7 mouse cellular contexts compared by ENCODE assay signal in the genomic region with DNA sequence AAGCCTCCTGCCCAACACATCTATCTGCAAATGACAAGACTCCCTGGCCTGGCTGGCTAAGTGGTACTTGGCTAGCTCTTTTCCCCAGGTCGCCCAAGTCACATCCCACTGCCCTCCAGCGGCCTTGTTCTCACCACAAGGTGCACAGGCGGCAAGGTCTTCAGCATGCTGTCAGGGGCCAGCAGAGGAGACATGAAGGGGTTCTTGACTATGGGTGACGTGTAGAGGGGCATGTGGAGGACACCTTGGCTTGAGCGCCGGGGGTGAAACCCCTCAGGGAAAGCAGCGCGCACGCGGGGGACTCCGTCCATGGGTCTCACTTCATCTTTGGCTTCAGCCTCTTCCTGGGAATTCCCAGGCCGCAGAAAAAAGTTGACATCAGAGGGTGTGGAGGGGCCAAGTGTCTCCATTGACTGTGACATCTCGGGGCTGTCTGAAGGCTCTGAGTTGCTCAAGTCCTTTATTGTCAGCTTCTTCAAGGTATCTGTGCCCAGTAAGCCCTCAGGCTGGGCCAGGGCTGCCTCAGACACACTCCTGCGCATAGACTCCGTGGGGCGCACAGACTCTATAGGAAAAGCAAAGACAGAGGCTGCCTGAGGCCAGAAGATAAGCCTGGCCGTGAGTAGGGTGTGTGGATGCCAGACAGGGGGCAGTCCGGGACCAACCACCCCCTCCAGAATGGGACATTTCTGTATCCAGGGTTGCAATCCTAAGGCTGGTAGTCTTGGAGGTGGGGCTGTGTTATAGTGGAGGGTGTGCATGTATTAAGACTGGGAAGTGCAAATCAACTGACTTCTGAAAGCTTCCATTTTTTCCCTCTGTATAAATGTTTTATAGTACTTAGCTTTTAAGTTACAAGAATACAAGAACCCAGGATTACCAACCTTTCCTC. TPM values are rescaled to one million over a fixed set of nuclear protein-coding genes. Genes with fewer than 3 reads are reported as not detected.
DNase-seq lines count a peak whose midpoint lies in the region; ATAC-seq lines count a peak whose summit lies in the region.

No protein-coding gene starts in this region.

- no peak overlapping the region for H3K9ac ChIP-seq in hindbrain, embryonic 11.5 days (ENCODE audit: low read depth, low read length)
- H3K9ac ChIP-seq in liver, embryonic 15.5 days: no peak overlapping the region

- H3K4me2 ChIP-seq in hindbrain, embryonic 11.5 days (replicated peaks; ENCODE audit: low read depth, low read length): 0 out of 2 replicates have a peak overlapping the region, but pooled peaks have one; percentile 78
- peak overlapping the region; percentile 82 for H3K4me2 ChIP-seq in liver, embryonic 15.5 days

- H3K4me1 ChIP-seq in hindbrain, embryonic 11.5 days (replicated peaks; ENCODE audit: control insufficient read depth, insufficient read depth, low read length): no peaks in the 10 kb centered on the region; the same call in 1 of the 2 replicates
- H3K4me1 ChIP-seq in liver, embryonic 15.5 days (replicated peaks): peaks cover 42% of the 10 kb centered on the region

- H3K36me3 ChIP-seq in hindbrain, embryonic 11.5 days (ENCODE audit: control insufficient read depth, insufficient read depth, low read length): no peaks in the 10 kb centered on the region
- peaks cover 20% of the 10 kb centered on the region; the same call in 1 of the 2 replicates for H3K36me3 ChIP-seq in liver, embryonic 15.5 days (replicated peaks)

- H3K4me3 ChIP-seq in hindbrain, embryonic 11.5 days (ENCODE audit: low read depth, low read length): no peak overlapping the region
- peak overlapping the region; percentile 48; the same call in 1 of the 2 replicates for H3K4me3 ChIP-seq in liver, embryonic 15.5 days (replicated peaks)

- no peak for ATAC-seq in hindbrain, embryonic 11.5 days (ENCODE audit: low FRiP score)
- ATAC-seq in liver, embryonic 15.5 days (ENCODE audit: insufficient read depth): peak; percentile 41; the same call in 1 of the 2 replicates
- ATAC-seq in frontal cortex, adult (ENCODE audit: low TSS enrichment): no peak
- no peak for ATAC-seq in cerebellum, adult (ENCODE audit: insufficient number of reproducible peaks, low FRiP score, low TSS enrichment)

- H3K27me3 ChIP-seq in hindbrain, embryonic 11.5 days (ENCODE audit: control insufficient read depth, insufficient read depth, low read length): peaks cover 2% of the 10 kb centered on the region; the same call in 1 of the 2 replicates
- H3K27me3 ChIP-seq in liver, embryonic 15.5 days: peaks cover 8% of the 10 kb centered on the region

- WGBS in hindbrain, embryonic 11.5 days: 63% methylated on average over 18 of the region's 18 CpGs
- WGBS in liver, embryonic 15.5 days (ENCODE audit: insufficient replicate concordance): 38% methylated on average over 18 of the region's 18 CpGs

- peak; percentile 20 for DNase-seq in lung, postnatal 10 days
- DNase-seq in lung, postnatal 14 days: no peak
- no peak for DNase-seq in hindbrain, embryonic 11.5 days (ENCODE audit: low spot score)
- DNase-seq in thymus, postnatal 25 days: peak; percentile 30

- H3K27ac ChIP-seq in hindbrain, embryonic 11.5 days (ENCODE audit: low read depth, low read length): no peak overlapping the region
- H3K27ac ChIP-seq in liver, embryonic 15.5 days (replicated peaks): no peak overlapping the region

- no peaks in the 10 kb centered on the region for H3K9me3 ChIP-seq in hindbrain, embryonic 11.5 days (ENCODE audit: control insufficient read depth, low read length)
- no peaks in the 10 kb centered on the region for H3K9me3 ChIP-seq in liver, embryonic 15.5 days (replicated peaks)

RNA-seq across cellular contexts. Expression of gene Cnfn, which starts 11.1 kb away (rescaled TPM):
- polyA plus RNA-seq in hindbrain, embryonic 11.5 days (2014; fragmentation: Nextera tagmentation; extraction: Ambion mirVana): not detected in 2 replicates
- polyA plus RNA-seq in liver, embryonic 15.5 days (2015; fragmentation: Nextera tagmentation; extraction: Ambion mirVana): 0.24 TPM in 1 of 2 replicates, not detected in the other

RNA-seq across cellular contexts. Expression of gene Lipe, which starts 17.9 kb away (rescaled TPM):
- 2.6 and 3.3 TPM in 2 replicates for polyA plus RNA-seq in hindbrain, embryonic 11.5 days (2014; fragmentation: Nextera tagmentation; extraction: Ambion mirVana)
- 3.4 and 3.8 TPM in 2 replicates for polyA plus RNA-seq in liver, embryonic 15.5 days (2015; fragmentation: Nextera tagmentation; extraction: Ambion mirVana)

RNA-seq across cellular contexts. Expression of gene Cxcl17, which starts 32.0 kb away (rescaled TPM):
- polyA plus RNA-seq in hindbrain, embryonic 11.5 days (2014; fragmentation: Nextera tagmentation; extraction: Ambion mirVana): 0.28 TPM in 1 of 2 replicates, not detected in the other
- polyA plus RNA-seq in liver, embryonic 15.5 days (2015; fragmentation: Nextera tagmentation; extraction: Ambion mirVana): not detected in 2 replicates

Comparison
In these comparisons a context has a peak if more than half of its experiments do, and no peak if none do; other contexts are left out.
1. DNase-seq: peak in lung, postnatal 10 days (single experiment) and thymus, postnatal 25 days (single experiment); none in lung, postnatal 14 days (single experiment) and hindbrain, embryonic 11.5 days (single experiment).